Mouse (Mus musculus): ENCODE data around the gene Zranb2. TPM values are rescaled to one million over a fixed set of nuclear protein-coding genes. Genes with fewer than 3 reads are reported as not detected.

The Zranb2 gene
- polyA plus RNA-seq, 1 experiment from 2014 or later, result 78.1 TPM

- Histone ChIP-seq H3K4me1 (no peaks in the 10 kb centered on the region), H3K4me3 (replicated peaks) (no peak overlapping the region), H3K9me3 (no peaks in the 10 kb centered on the region), H3K27ac (no peak overlapping the region), H3K27me3 (replicated peaks) (no peaks in the 10 kb centered on the region), H3K36me3 (peaks cover 14% of the 10 kb centered on the region; the same call in 1 of the 2 replicates), H3K4me2 (no peak overlapping the region), H3K9ac (no peak overlapping the region)
- ATAC-seq (ENCODE audit: insufficient read depth, low FRiP score, low read depth), result no peak; the same call in 1 of the 2 replicates
- 94% methylated on average over 3 of the region's 3 CpGs for WGBS
These were observed 16.0 kb downstream of the Zranb2 start for GRCm38 (mm10) chr3:157549758-157550600.

GRCm38 (mm10) chr3:157565196-157565595 is 31.2 kb downstream of the Zranb2 start:
- Histone ChIP-seq H3K36me3 (no peaks in the 10 kb centered on the region), H3K4me2 (no peak overlapping the region), H3K4me1 (peaks cover 10% of the 10 kb centered on the region; the same call in 1 of the 2 replicates), H3K27me3 (replicated peaks) (peaks cover 27% of the 10 kb centered on the region), H3K9ac (no peak overlapping the region), H3K9me3 (no peaks in the 10 kb centered on the region), H3K27ac (no peak overlapping the region), H3K4me3 (replicated peaks) (no peak overlapping the region)
- WGBS, result 1% methylated on average over 2 of the region's 2 CpGs
- no peak for ATAC-seq (ENCODE audit: insufficient read depth, low FRiP score, low read depth)

GRCm38 (mm10) chr3:157566725-157567565 is 33.0 kb downstream of the Zranb2 start, which contains the start of gene Ptger3:
Ptger3 (plus strand) TSS chr3:157566892.
- Histone ChIP-seq H3K4me2 (peak within 1 kb of the TSS; percentile 98), H3K27ac (no peak within 1 kb of the TSS), H3K9ac (peak within 1 kb of the TSS; percentile 22; the same call in 1 of the 2 replicates), H3K4me1 (peaks cover 10% of the 10 kb centered on the region; the same call in 1 of the 2 replicates), H3K27me3 (replicated peaks) (peaks cover 27% of the 10 kb centered on the region), H3K9me3 (no peaks in the 10 kb centered on the region), H3K36me3 (no peaks in the 10 kb centered on the region), H3K4me3 (replicated peaks) (peak within 1 kb of the TSS; percentile 51)
- WGBS, result 1% methylated on average over 68 of the region's 84 CpGs
- peak; percentile 84 for ATAC-seq (ENCODE audit: insufficient read depth, low FRiP score, low read depth)

- no peaks in the 10 kb centered on the region for H3K36me3 ChIP-seq
- ATAC-seq (ENCODE audit: insufficient read depth, low FRiP score, low read depth), result 0 out of 2 replicates have a peak, but pooled peaks have one; percentile 8
- H3K9ac ChIP-seq, result peak overlapping the region; percentile 22; the same call in 1 of the 2 replicates
- peak overlapping the region; percentile 51 for H3K4me3 ChIP-seq (replicated peaks)
- H3K4me2 ChIP-seq, result peak overlapping the region; percentile 98
- H3K27ac ChIP-seq, result no peak overlapping the region
- H3K27me3 ChIP-seq (replicated peaks), result peaks cover 27% of the 10 kb centered on the region
- no peaks in the 10 kb centered on the region for H3K9me3 ChIP-seq
- WGBS, result 3% methylated on average over 34 of the region's 34 CpGs
- H3K4me1 ChIP-seq, result peaks cover 10% of the 10 kb centered on the region; the same call in 1 of the 2 replicates
These were observed 33.7 kb downstream of the Zranb2 start for GRCm38 (mm10) chr3:157567566-157568132.

- H3K27me3 ChIP-seq (replicated peaks), result peaks cover 21% of the 10 kb centered on the region
- ATAC-seq (ENCODE audit: insufficient read depth, low FRiP score, low read depth), result no peak
- no peak overlapping the region for H3K4me2 ChIP-seq
- H3K36me3 ChIP-seq, result no peaks in the 10 kb centered on the region
- no peak overlapping the region for H3K9ac ChIP-seq
- WGBS, result 76% methylated on average over 6 of the region's 6 CpGs
- no peak overlapping the region for H3K27ac ChIP-seq
- no peak overlapping the region for H3K4me3 ChIP-seq (replicated peaks)
- no peaks in the 10 kb centered on the region for H3K9me3 ChIP-seq
- peaks cover 6% of the 10 kb centered on the region; the same call in 1 of the 2 replicates for H3K4me1 ChIP-seq
These were observed 38.1 kb downstream of the Zranb2 start for GRCm38 (mm10) chr3:157572011-157572410.

DNA sequence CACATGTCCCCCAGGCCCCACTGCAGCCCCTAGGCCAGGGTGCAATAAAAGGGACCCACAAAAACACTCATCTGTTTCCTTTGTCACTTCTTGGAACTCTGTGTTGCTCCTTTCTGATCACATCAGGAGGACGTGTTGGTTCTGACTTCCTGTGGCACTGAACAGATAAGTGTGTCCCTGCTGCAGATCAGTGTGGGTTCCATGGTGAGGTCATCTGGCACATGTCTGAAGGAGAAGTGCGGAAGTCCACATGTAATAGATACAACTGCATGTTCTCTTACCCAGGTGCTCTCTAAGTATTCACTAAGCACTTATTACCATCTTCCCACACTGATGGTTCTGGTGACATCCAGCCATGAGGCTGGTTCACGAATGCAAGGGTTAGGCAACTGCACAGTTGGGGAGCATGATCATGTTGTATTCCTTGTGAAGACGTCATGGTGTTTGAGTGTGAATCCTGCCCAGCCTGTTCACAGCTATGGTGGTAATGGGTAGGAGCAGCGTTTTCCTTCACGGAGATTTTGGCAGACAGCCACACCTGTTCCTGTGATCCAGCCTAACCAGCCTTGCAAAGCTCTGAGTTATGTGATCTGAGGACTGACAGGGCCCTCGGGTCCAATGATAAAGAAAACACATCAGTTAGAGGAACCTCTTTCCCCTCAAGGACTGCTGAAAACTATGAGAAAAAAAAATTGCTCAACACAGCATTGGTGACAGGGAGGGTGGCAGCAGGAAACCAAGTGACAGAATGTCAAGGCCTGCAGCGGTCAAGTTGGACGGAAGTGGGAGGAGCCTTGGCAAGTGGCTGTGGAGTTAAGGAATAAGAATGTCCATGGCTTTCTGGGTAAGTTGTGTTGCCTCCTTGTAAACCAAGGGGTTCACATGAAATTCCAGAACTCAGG is 41.7 kb downstream of the Zranb2 start:
- 71% methylated on average over 9 of the region's 9 CpGs for WGBS
- Histone ChIP-seq H3K4me1 (no peaks in the 10 kb centered on the region), H3K4me2 (no peak overlapping the region), H3K27ac (no peak overlapping the region), H3K9ac (no peak overlapping the region), H3K36me3 (no peaks in the 10 kb centered on the region), H3K9me3 (no peaks in the 10 kb centered on the region), H3K4me3 (replicated peaks) (no peak overlapping the region), H3K27me3 (replicated peaks) (no peaks in the 10 kb centered on the region)
- 0 out of 2 replicates have a peak, but pooled peaks have one; percentile 63 for ATAC-seq (ENCODE audit: insufficient read depth, low FRiP score, low read depth)

DNA sequence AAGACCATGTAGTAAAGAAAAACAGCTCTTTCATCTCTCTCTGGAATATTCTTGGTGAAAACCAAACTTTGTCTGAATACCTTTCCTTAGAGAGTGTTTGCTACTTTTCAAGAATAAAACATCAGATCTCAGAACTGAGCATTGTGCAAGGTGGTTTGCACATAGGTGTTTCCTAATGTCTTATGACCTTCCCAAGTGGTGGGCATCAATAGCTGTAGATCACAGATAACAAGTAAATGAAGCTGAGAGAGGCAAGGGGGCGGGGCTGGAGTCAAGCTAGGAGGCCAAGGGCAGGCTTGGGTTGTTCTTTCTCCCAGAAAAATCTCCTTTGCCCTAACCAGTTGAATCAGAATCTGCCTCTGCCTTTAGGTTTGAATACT is 42.4 kb downstream of the Zranb2 start:
- Histone ChIP-seq H3K27me3 (replicated peaks) (no peaks in the 10 kb centered on the region), H3K9me3 (no peaks in the 10 kb centered on the region), H3K4me3 (replicated peaks) (no peak overlapping the region), H3K4me2 (no peak overlapping the region), H3K4me1 (no peaks in the 10 kb centered on the region), H3K9ac (no peak overlapping the region), H3K36me3 (no peaks in the 10 kb centered on the region), H3K27ac (no peak overlapping the region)
- WGBS, result 76% methylated on average over 1 of the region's 1 CpGs
- no peak for ATAC-seq (ENCODE audit: insufficient read depth, low FRiP score, low read depth)

GRCm38 (mm10) chr3:157576862-157577261 is 42.9 kb downstream of the Zranb2 start:
- Histone ChIP-seq H3K27me3 (replicated peaks) (no peaks in the 10 kb centered on the region), H3K4me2 (no peak overlapping the region), H3K4me3 (replicated peaks) (no peak overlapping the region), H3K36me3 (no peaks in the 10 kb centered on the region), H3K9me3 (no peaks in the 10 kb centered on the region), H3K4me1 (no peaks in the 10 kb centered on the region), H3K9ac (no peak overlapping the region), H3K27ac (no peak overlapping the region)
- no peak for ATAC-seq (ENCODE audit: insufficient read depth, low FRiP score, low read depth)
- 81% methylated on average over 1 of the region's 1 CpGs for WGBS

DNA sequence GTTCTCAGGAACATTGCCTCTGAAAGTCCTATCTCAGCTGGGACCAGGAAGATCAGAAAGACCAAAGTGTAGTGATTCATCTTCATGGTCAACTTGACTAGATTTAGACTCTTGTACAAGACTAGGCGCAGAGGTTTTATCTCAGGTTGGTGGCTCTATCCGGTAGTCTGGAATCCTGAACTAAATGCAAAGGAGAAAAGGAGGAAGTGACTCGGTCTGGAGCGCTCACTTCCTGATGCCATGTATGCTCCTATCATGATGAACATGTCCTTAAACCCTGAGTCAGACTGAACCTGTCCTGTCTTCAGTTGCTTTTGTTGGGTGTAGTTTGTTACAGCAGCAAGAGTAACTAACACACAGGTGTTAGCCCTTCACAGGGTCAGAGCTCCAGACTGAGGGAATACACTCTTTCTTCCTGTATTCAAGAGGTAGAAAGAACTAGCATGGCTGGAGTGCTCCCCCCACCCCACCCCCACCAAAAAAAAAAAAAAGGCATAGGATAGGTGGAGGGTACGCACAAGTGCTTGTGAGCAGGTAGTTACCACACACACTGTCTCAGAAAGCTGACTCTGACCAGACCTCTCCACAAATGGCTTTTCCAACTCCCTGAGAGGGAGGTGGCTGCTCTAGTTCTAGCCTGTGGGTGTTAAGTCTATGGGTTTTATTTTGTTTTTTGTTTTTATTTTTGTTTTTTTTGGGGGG is 44.7 kb downstream of the Zranb2 start:
- H3K4me3 ChIP-seq (replicated peaks), result no peak overlapping the region
- H3K36me3 ChIP-seq, result no peaks in the 10 kb centered on the region
- H3K9ac ChIP-seq, result no peak overlapping the region
- no peak for ATAC-seq (ENCODE audit: insufficient read depth, low FRiP score, low read depth)
- WGBS, result 85% methylated on average over 5 of the region's 5 CpGs
- no peak overlapping the region for H3K4me2 ChIP-seq
- H3K9me3 ChIP-seq, result no peaks in the 10 kb centered on the region
- H3K27ac ChIP-seq, result no peak overlapping the region
- H3K4me1 ChIP-seq, result no peaks in the 10 kb centered on the region
- H3K27me3 ChIP-seq (replicated peaks), result no peaks in the 10 kb centered on the region

DNA sequence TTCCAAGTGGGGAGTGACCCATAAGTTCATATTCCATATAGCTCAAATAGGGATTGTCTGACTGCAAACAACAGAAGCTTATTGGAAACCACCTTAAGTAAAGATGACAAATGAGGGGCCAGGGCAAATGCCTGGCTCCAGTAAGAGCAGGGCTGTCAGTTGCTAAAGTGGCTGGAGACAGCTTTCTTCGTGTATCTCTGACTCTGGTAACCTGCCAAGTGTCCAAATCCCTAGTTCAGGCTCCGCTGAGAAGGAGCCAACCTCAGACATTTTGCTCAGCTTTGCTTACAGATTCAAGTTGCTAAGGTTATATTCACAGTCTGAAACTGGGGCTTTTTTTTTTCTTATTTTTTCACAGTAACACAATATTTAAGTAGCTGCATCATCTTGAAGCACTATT is 45.4 kb downstream of the Zranb2 start:
- H3K4me1 ChIP-seq, result no peaks in the 10 kb centered on the region
- no peaks in the 10 kb centered on the region for H3K36me3 ChIP-seq
- ATAC-seq (ENCODE audit: insufficient read depth, low FRiP score, low read depth), result no peak
- H3K9me3 ChIP-seq, result no peaks in the 10 kb centered on the region
- H3K4me2 ChIP-seq, result no peak overlapping the region
- 17% methylated on average over 2 of the region's 2 CpGs for WGBS
- no peak overlapping the region for H3K27ac ChIP-seq
- H3K9ac ChIP-seq, result no peak overlapping the region
- H3K27me3 ChIP-seq (replicated peaks), result no peaks in the 10 kb centered on the region
- H3K4me3 ChIP-seq (replicated peaks), result no peak overlapping the region

Data from stomach, embryonic 15.5 days (tissue).